Mouse (Mus musculus): ENCODE measurements around the gene Gm28038.

Gm28038 gene

GRCm38 (mm10) chr2:30286192-30287026 is 5.6 kb downstream of the Gm28038 start, which contains the start of the genes Dolk and Nup188:
Dolk (minus strand) TSS chr2:30286334.
Nup188 (plus strand) TSS chr2:30286397.
- peak; percentile 94 for DNase-seq

- DNase-seq: no peak
Measured at GRCm38 (mm10) chr2:30287027-30287373, 6.2 kb downstream of the Gm28038 start.

GRCm38 (mm10) chr2:30299525-30299924 is 18.7 kb downstream of the Gm28038 start:
- no peak for DNase-seq

- no peak for DNase-seq
Measured at GRCm38 (mm10) chr2:30299966-30300365, 19.1 kb downstream of the Gm28038 start.

GRCm38 (mm10) chr2:30306087-30306486 is 25.2 kb downstream of the Gm28038 start:
- DNase-seq: no peak

- DNase-seq: no peak
Measured at GRCm38 (mm10) chr2:30309351-30309750, 28.5 kb downstream of the Gm28038 start.

GRCm38 (mm10) chr2:30311481-30311880 is 30.6 kb downstream of the Gm28038 start:
- DNase-seq: no peak

- no peak for DNase-seq
Measured at GRCm38 (mm10) chr2:30316136-30316535, 35.3 kb downstream of the Gm28038 start.

- DNase-seq: no peak
Measured at GRCm38 (mm10) chr2:30316955-30317354, 36.1 kb downstream of the Gm28038 start.

- no peak for DNase-seq
Measured at GRCm38 (mm10) chr2:30319260-30319659, 38.4 kb downstream of the Gm28038 start.

GRCm38 (mm10) chr2:30323111-30323510 is 42.3 kb downstream of the Gm28038 start:
- no peak for DNase-seq

GRCm38 (mm10) chr2:30325296-30325695 is 44.5 kb downstream of the Gm28038 start:
- DNase-seq: peak; percentile 12

- peak; percentile 66 for DNase-seq
Measured at GRCm38 (mm10) chr2:30327276-30327675, 46.4 kb downstream of the Gm28038 start.

GRCm38 (mm10) chr2:30328791-30329190 is 47.9 kb downstream of the Gm28038 start:
- peak; percentile 20 for DNase-seq

GRCm38 (mm10) chr2:30335324-30335723 is 54.5 kb downstream of the Gm28038 start:
- no peak for DNase-seq

- peak; percentile 53 for DNase-seq
Measured at GRCm38 (mm10) chr2:30336174-30336915, 55.5 kb downstream of the Gm28038 start.

- peak; percentile 39 for DNase-seq
Measured at GRCm38 (mm10) chr2:30337179-30337578, 56.3 kb downstream of the Gm28038 start.

- DNase-seq: peak; percentile 50
Measured at GRCm38 (mm10) chr2:30342061-30342460, 61.2 kb downstream of the Gm28038 start.

- DNase-seq: peak; percentile 78
Measured at GRCm38 (mm10) chr2:30342544-30342943, 61.7 kb downstream of the Gm28038 start.

GRCm38 (mm10) chr2:30343601-30344137 is 62.8 kb downstream of the Gm28038 start:
- peak; percentile 67 for DNase-seq

- no peak for DNase-seq
Measured at GRCm38 (mm10) chr2:30345971-30346676, 65.3 kb downstream of the Gm28038 start.

- DNase-seq: no peak
Measured at GRCm38 (mm10) chr2:30349196-30349595, 68.4 kb downstream of the Gm28038 start.

Measured in cerebellum, adult 9-10 months (tissue).